Mouse (Mus musculus): ENCODE measurements at regions not wholly inside any gene's neighbourhood (a gene's known extent, or its start where the extent isn't known, plus 50 kb on each side); places are given as distances from the start of the nearest gene placed in this dataset.

- no peak for TF ChIP-seq CTCF (IDR thresholded peaks at IDR 0.05; ENCODE audit: low read depth)
- no peak for TF ChIP-seq EP300 (IDR thresholded peaks at IDR 0.05; ENCODE audit: low read depth)
Measured at GRCm38 (mm10) chr7:116808475-116808874, 304.3 kb downstream of the Nucb2 start.
